Mouse (Mus musculus) bone marrow macrophage, adult 2 months (primary cell): ENCODE data around the gene Nt5dc2. TPM values are rescaled to one million over a fixed set of nuclear protein-coding genes. Genes with fewer than 3 reads are reported as not detected.
A peak's percentile ranks its signal among the peaks of the same experiment; 100 is the strongest.

Source experiments
- H3K27ac ChIP-seq: 2 replicates; pipeline ENCODE4 v1.5.1; 2012; ENCODE audit warnings: low read depth, low read length; ENCODE audit not compliant: insufficient read depth
- H3K4me1 ChIP-seq: 2 replicates; pipeline ENCODE4 v1.6.1; 2012; ENCODE audit warnings: low read length; ENCODE audit not compliant: control insufficient read depth, insufficient read depth
- H3K4me3 ChIP-seq: 2 replicates; pipeline ENCODE4 v1.5.1; 2012; ENCODE audit warnings: mild to moderate bottlenecking, low read length, moderate library complexity; ENCODE audit not compliant: insufficient read depth
- CTCF ChIP-seq: IDR thresholded peaks from 2 replicates; pipeline ENCODE4 v1.5.1; 2012; ENCODE audit warnings: low read depth, mild to moderate bottlenecking, low read length, moderate library complexity
- POLR2A ChIP-seq: IDR thresholded peaks from 2 replicates; pipeline ENCODE4 v1.6.1; 2012; ENCODE audit warnings: mild to moderate bottlenecking, low read depth, low read length, borderline replicate concordance
- polyA plus RNA-seq: library from polyadenylated mRNA; stranded (reverse); fragments of >200 nt; gene quantifications from 2 replicates; pipeline ENCODE4 v1.2.4, GENCODE M21; 2012; ENCODE audit not compliant: missing spikeins, insufficient read depth, insufficient read length

The Nt5dc2 gene
- polyA plus RNA-seq, 1 experiment: 135 TPM

DNA sequence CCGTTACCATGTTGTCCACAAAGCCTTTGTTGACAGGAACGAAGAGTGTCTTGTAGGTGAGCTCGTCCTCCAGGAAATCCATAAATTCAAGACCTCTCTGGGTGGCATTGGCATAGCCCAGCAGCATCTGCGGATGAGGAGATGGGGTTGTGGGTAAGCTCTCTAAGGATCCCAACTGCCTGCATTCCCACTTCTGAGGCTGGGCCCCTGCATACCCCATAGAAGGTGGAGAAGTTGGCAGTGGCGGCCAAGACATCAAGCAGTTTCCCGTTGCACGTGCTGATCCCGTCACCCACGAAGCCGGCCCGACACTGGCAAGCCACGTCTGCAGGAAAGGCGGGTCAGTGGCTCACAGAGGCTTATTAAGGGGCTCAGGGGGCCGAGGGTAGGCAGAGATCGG lies 9.3 kb downstream of the Nt5dc2 start:
- Histone ChIP-seq H3K4me1 (no peaks in the 10 kb centered on the region), H3K27ac (no peak overlapping the region), H3K4me3 (no peak overlapping the region)
- TF ChIP-seq POLR2A (no peak), CTCF (no peak)

DNA sequence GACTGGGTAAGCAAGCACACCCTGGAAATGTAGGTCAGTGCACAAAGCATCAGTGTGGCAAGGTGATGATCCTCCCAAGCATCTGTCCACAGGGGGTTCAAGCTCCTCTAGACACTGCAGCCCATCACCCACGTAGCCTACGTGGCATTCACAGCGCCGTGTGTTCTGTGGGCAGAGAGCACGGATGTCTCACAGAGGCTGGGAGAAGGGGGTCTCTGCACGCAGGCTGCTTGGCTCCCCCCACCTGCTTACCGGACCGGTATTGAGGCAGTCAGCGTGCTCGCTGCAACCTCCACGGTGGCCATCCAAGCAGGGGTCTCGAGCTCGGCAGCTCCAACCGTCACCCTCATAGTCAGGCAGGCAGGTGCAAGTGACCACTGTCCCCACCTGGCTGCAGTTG lies 10.2 kb downstream of the Nt5dc2 start:
- no peak for TF ChIP-seq POLR2A
- TF ChIP-seq CTCF: no peak
- Histone ChIP-seq H3K4me1 (no peaks in the 10 kb centered on the region), H3K27ac (no peak overlapping the region), H3K4me3 (no peak overlapping the region)

GRCm38 (mm10) chr14:31145694-31146093 lies 14.8 kb downstream of the Nt5dc2 start:
- no peaks in the 10 kb centered on the region for H3K4me1 ChIP-seq
- H3K27ac ChIP-seq: no peak overlapping the region
- H3K4me3 ChIP-seq: no peak overlapping the region
- TF ChIP-seq CTCF (no peak), POLR2A (no peak)

- H3K4me1 ChIP-seq: peaks cover 60% of the 10 kb centered on the region
- no peak for TF ChIP-seq CTCF
- TF ChIP-seq POLR2A: no peak
- H3K4me3 ChIP-seq: peak overlapping the region; percentile 62
- H3K27ac ChIP-seq: peak overlapping the region; percentile 71
Observed at GRCm38 (mm10) chr14:31160196-31161150, 29.6 kb downstream of the Nt5dc2 start.

- peaks cover 63% of the 10 kb centered on the region for H3K4me1 ChIP-seq
- H3K4me3 ChIP-seq: peak overlapping the region; percentile 62
- no peak for TF ChIP-seq CTCF
- TF ChIP-seq POLR2A: no peak
- H3K27ac ChIP-seq: peak overlapping the region; percentile 71
Observed at GRCm38 (mm10) chr14:31161191-31161590, 30.3 kb downstream of the Nt5dc2 start.

DNA sequence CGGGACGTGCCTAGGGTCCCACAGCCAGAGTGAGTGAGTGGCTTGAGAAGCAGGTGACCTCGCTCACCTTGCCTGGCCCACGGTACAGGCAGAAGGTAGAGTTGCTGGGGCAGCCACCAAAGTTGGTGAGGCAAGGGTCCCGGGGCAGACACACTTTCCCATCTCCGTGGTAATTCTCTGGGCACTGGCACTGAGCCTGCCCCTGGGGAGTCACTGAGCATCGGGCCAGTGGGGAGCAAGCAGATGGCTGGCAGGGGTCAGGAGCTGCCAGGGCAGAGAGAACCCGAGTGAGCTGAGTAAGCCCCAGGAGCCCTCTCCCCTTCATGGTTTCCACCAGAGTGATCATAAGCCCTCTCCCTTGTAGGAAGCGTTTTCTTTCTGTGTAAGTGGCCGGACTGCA lies 30.8 kb downstream of the Nt5dc2 start:
- no peak overlapping the region for H3K27ac ChIP-seq
- peak overlapping the region; percentile 62 for H3K4me3 ChIP-seq
- peaks cover 66% of the 10 kb centered on the region for H3K4me1 ChIP-seq
- TF ChIP-seq POLR2A (no peak), CTCF (no peak)

GRCm38 (mm10) chr14:31164067-31164466 lies 33.2 kb downstream of the Nt5dc2 start:
- Histone ChIP-seq H3K4me1 (peaks cover 73% of the 10 kb centered on the region), H3K4me3 (no peak overlapping the region), H3K27ac (peak overlapping the region; percentile 29)
- TF ChIP-seq POLR2A (no peak), CTCF (no peak)

DNA sequence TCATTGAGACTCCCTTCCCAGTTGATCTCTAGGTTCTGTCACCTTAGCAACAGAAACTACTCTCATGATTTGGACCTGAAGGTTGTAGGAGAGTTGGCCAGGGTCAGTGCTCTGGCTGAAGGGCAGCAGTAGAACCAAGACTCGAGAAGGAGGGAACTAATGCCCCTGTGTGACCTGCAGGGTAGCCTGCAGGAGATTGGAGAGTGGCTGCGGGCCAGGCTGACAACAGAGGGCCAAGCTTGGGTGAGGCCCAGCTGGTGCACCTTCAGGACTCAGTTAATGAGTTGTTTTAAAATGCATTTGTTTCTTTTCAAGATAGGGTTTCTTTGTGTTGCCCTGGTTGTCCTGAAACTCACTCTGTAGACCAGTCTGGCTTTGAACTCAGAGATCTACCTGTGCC lies 34.2 kb downstream of the Nt5dc2 start:
- peaks cover 77% of the 10 kb centered on the region for H3K4me1 ChIP-seq
- no peak overlapping the region for H3K4me3 ChIP-seq
- TF ChIP-seq POLR2A (no peak), CTCF (no peak)
- H3K27ac ChIP-seq: peak overlapping the region; percentile 91

- H3K27ac ChIP-seq: peak overlapping the region; percentile 91
- TF ChIP-seq CTCF (no peak), POLR2A (no peak)
- peaks cover 82% of the 10 kb centered on the region for H3K4me1 ChIP-seq
- no peak overlapping the region for H3K4me3 ChIP-seq
Observed at GRCm38 (mm10) chr14:31165458-31165857, 34.6 kb downstream of the Nt5dc2 start.

GRCm38 (mm10) chr14:31165991-31166630 lies 35.3 kb downstream of the Nt5dc2 start:
- TF ChIP-seq CTCF: no peak
- TF ChIP-seq POLR2A: no peak

More at GRCm38 (mm10) chr14:31165991-31166630, 35.3 kb downstream of the Nt5dc2 start:
- peak overlapping the region; percentile 46 for H3K4me3 ChIP-seq
- peak overlapping the region; percentile 96 for H3K27ac ChIP-seq
- peaks cover 88% of the 10 kb centered on the region for H3K4me1 ChIP-seq
